Mouse (Mus musculus): ENCODE measurements around the gene Abcb6.

DNA sequence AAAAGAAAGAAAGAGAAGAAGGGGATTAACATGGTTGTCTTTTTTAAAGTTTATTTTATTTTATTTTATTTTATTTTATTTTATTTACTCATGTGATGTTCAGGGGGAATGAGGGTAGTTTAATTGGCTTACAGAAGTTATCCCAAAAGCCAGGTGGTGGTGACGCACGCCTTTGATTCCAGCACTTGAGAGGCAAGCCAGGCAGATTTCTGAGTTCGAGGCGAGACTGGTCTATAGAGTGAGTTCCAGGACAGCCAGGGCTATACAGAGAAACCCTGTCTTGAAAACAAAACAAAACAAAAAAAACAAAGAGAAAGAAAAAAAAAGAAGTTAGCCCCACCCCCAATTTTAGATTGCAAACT, 20.0 kb downstream of the Abcb6 start:
- TF ChIP-seq CTCF (IDR thresholded peaks at IDR 0.05; ENCODE audit: low read depth) = no peak
- no peak for TF ChIP-seq EP300 (IDR thresholded peaks at IDR 0.05; ENCODE audit: low read depth)
